Mouse (Mus musculus): ENCODE measurements at regions not wholly inside any gene's neighbourhood (a gene's known extent, or its start where the extent isn't known, plus 50 kb on each side); places are given as distances from the start of the nearest gene placed in this dataset.

DNA sequence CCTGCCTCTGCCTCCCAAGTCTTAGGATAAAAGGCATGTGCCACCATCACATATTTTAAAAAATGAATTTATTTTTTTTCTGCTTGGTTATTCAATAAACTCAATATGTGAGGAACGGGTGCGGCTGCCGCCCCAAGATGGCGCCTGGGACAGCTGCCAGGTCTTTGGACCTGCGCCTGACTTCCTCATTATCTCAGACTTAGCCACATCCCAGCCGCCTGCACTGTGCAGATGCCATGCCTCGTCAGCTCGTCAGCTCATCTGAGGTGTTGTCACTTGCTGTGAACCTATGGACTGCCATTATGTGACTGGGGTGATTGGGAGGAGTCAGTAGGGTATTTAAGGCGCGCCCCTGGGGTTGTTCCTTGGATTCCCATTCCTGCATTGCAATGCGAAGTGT is 354.1 kb downstream of the Cdh7 start:
- peak in 1 of 2 experiments; percentile 7 for DNase-seq (ENCODE audit: low spot score in 2 of 2)
